Mouse (Mus musculus) MEL (cell line): ENCODE measurements at regions not wholly inside any gene's neighbourhood (a gene's known extent, or its start where the extent isn't known, plus 50 kb on each side); places are given as distances from the start of the nearest gene placed in this dataset.

Experiments used
- CTCF ChIP-seq, 3 experiments: IDR thresholded peaks in 2 of 3; conservative IDR thresholded peaks in 1 of 3; 2 replicates each; pipeline ENCODE4 v1.5.1; 2011 to 2012; ENCODE audit warnings: low read length in 3 of 3, low read depth in 2 of 3, mild to moderate bottlenecking in 2 of 3, improper control_type of control experiment in 1 of 3, inconsistent platforms in 1 of 3, mixed read lengths in 1 of 3, moderate library complexity in 1 of 3; ENCODE audit not compliant: control insufficient read depth in 1 of 3, insufficient read depth in 1 of 3, poor library complexity in 1 of 3, severe bottlenecking in 1 of 3
- JUND ChIP-seq: IDR thresholded peaks from 2 replicates; pipeline ENCODE4 v1.6.1; 2011; ENCODE audit warnings: low read depth, mild to moderate bottlenecking, improper control_type of control experiment, low read length
- POLR2A ChIP-seq, 2 experiments: IDR thresholded peaks; 2 replicates each; pipeline ENCODE4 v1.6.1; 2011 to 2012; ENCODE audit warnings: low read length in 2 of 2, mild to moderate bottlenecking in 2 of 2, control low read depth in 1 of 2, improper control_type of control experiment in 1 of 2, low read depth in 1 of 2, moderate library complexity in 1 of 2; ENCODE audit not compliant: control insufficient read depth in 1 of 2, insufficient read depth in 1 of 2, poor library complexity in 1 of 2

GRCm38 (mm10) chr1:157964461-157964860 is 391.7 kb downstream of the Brinp2 start:
- TF ChIP-seq CTCF (IDR thresholded peaks at IDR 0.05 in 2 of 3, conservative IDR thresholded peaks at IDR 0.05 in 1 of 3; ENCODE audit: control insufficient read depth in 1 of 3, insufficient read depth in 1 of 3, low read depth in 2 of 3, low read length in 3 of 3, poor library complexity in 1 of 3, severe bottlenecking in 1 of 3) (no peak), JUND (no peak), POLR2A (IDR thresholded peaks at IDR 0.05; ENCODE audit: control insufficient read depth in 1 of 2, insufficient read depth in 1 of 2, low read depth in 1 of 2, low read length in 2 of 2, poor library complexity in 1 of 2) (no peak)
